Mouse (Mus musculus) stomach, postnatal 0 days (tissue): ENCODE data around the gene Ube2g2.

ENCODE experiments used
- CTCF ChIP-seq: IDR thresholded peaks from 2 replicates; pipeline ENCODE4 v1.5.1; 2016; ENCODE audit warnings: antibody characterized with exemption, low read depth, mild to moderate bottlenecking, moderate library complexity
- EP300 ChIP-seq: optimal IDR thresholded peaks from 2 replicates; pipeline ENCODE3; 2016; ENCODE audit warnings: antibody characterized with exemption

DNA sequence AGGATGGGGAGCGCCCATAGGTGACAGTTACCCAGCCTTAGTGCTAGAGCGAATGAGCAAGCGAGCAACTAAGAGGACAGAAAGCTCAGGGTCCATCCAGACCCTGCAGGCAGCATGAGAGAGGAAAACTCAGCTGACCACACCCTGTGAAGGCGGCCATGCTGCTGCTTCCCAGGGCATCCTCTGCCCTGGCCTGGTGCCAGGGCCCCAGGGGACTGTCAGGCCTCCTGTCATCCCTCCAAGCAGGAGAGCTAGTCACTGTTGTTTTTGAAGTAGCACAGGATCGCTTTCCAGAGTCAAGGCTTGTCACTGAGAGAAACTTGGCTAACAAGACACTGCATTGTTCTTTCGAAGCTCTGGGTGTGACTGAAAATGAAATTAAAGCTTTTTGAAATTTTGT is 16.9 kb downstream of the Ube2g2 start:
- no peak for TF ChIP-seq CTCF
- no peak for TF ChIP-seq EP300
